Mouse (Mus musculus): ENCODE results near the gene Vwc2l.

Gene Vwc2l

GRCm38 (mm10) chr1:70911235-70911634 is 185.7 kb downstream of the Vwc2l start:
- in situ Hi-C loops (cut with MboI, MseI) = no loop called here

GRCm38 (mm10) chr1:70913071-70913470 is 187.6 kb downstream of the Vwc2l start:
- in situ Hi-C loops (cut with MboI, MseI) = no loop called here

- in situ Hi-C loops (cut with MboI, MseI) = no loop called here
Measured at GRCm38 (mm10) chr1:70918173-70919036, 192.9 kb downstream of the Vwc2l start.

GRCm38 (mm10) chr1:70933016-70933415 is 207.5 kb downstream of the Vwc2l start:
- in situ Hi-C loops (cut with MboI, MseI) = no loop called here

Data from regulatory T cell (primary cell).